Mouse (Mus musculus) kidney, postnatal 25 days (tissue): ENCODE results near the gene Zfp322a.
"Not testable (repeated sequence)": the region's sequence is repeated elsewhere in the genome, so short reads cannot be mapped to it uniquely, and the experiment has no call there.

Experiments
- DNase-seq, 2 experiments: peaks; one replicate each; pipeline ENCODE4 v3.0.0; 2021; ENCODE audit warnings: mixed read lengths in 2 of 2

Gene Zfp322a

DNA sequence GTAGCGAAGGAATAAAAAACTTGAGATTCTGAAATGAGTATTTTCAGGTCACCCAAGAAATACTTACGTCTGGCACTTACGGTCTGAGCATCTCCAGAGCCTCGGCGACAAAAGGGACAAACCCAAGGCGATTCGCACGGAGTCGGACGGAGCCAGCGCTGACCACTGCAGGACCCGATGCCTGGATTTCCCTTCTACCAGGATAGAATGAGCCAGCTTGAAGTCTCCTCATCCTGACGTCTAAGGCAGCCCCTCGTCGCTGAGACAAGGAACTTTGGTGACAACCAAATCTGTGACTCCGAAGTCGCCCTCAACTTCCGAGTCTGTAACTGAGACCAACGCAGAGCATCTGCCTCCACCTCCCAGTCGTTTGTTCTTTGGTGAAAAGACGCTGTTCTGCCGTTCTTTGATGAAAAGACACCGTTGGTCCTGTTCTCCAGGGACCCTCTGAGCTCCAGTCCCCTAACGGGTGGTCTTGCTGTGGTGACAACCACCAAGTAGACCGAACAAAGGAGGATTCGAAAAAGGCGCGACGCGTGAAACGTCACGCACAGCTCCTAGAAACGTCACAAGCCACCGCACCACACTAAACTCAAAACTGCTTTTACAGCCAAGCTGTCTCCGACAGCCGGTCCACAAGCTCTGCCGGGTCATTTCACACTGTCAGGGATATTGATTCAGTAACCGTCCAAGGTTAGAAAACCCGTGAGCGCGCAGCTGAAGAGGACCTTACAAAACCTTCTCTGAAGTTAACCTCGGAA, 55.9 kb downstream of the Zfp322a start:
- no peak for DNase-seq

DNA sequence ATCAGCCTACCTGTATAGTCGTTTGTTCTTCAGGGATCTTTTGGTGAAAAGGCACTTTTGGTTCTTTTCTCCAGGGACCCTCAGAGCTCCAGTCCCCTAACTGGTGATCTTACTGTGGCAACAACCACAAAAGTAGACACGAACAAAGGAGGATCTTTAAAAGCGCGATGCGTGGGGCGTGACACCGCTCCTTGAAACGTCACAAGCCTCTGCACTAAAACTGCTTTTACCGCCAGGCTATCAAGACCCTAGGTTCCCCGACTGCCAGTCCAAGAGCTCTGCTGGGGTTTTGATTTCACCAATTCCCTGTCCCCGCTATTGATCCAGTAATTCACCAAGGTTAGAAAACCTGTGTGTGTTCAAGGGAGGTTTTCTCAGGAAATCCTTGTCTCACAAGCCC, 59.0 kb downstream of the Zfp322a start:
- no peak for DNase-seq

DNA sequence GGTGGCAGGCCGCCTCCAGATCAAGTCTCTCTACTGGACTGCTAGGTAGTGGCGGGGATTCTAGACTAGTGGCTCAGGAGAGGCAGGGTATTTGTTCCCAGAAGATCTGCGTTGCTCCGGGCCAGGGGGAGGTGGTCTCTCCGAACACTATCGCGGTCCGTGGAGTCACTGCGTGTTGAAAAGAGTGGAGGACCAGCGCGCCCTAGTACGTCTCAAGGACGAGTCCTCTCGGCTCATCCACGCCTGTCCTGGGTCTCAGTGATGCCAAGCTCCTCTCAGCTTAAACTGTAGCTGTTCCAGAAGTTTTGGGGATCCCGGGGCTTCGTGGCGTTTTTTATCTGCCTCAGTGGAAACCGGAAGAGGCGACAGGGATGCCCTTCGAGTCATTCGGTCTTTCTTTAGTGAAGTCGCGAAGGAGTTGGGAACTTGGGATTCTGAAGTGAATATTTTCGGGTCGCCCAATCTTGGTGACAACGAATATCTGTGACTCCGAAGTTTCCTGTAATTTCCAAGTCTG, 59.5 kb downstream of the Zfp322a start:
- no peak for DNase-seq

DNA sequence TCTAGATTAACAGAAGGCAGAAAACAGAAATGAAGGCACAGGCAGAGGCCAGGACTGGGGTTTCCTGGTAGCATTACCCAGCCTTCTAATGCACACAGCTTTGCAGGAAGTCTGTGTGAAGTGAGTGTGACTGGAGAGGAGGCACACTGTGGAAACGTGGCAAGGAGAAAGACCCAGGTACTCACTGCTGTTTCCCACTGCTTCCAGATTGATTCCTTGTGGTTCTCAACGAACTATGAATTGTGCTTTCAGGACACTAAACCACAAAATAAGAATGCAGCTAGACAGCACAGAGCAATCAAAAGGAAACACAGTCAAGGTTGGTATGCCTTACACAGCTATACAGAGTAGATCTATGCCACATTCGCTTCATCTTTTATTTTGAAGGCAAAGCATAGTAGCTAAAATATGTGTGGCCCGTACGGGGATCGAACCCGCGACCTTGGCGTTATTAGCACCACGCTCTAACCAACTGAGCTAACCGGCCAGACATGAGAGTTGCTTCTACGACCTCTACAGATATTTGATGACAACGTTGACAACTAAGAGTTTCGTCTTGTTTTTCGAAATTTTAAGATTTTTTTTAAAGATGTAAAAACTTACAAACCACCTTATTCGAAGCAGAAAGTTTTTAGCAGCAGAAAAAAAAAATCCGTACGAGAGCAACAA, 60.2 kb downstream of the Zfp322a start:
- DNase-seq, result not testable (repeated sequence)

DNA sequence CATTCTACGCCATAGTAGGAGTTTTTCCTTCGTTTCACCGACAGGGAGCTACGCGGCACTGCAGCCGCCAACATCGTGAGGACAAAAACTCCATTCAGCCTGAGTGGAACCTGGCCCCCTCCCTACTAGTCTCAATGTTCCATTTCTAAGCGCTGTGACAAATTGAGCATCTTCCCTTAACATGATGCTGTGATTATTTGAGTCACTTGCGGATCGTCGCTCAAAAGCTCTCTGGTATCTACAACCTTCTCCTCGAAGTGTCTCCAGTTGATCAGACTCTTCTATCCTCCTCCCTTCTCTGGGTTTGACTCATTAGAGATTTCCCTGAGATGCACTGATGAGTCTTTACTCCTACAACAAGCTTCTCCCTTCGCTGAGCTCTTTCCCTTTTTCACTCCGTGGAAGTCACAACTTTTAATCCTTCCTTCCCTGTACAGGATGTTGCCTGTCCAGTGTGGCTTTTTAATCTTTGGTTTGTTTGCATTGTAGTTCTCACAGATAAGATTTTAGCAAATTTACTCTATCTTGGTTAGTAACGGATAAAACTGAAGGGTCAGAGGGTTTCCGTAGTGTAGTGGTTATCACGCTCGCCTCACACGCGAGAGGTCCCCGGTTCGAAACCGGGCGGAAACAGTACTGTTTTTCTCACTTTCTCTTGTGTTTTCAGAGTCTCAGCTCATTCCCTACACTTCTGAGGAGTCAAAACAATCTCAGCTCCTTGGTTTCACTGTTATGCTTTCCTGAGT, 61.8 kb downstream of the Zfp322a start:
- no peak for DNase-seq

DNA sequence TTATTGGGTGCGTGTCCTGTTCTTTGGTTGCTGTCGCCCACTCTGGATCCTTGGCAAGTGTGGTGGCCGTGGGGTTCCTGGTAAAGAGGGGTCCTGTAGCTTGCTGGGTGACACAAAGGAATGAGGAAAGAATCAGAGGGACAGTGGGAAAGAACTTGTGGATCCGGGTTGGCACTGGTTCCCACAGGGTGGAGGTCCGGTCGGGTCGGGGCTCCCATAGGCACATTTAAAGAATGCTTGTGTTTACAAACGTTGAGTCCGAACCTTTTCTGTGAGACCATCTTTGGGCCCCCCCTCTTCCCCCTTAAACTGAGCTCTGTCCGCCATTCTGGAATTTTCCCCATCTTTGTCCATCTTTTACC, 62.3 kb downstream of the Zfp322a start:
- DNase-seq, result no peak
